ENCODE assay signal across 9 mouse cellular contexts in genomic region chr7:65955304-65956220, GRCm38 (mm10).
DNase-seq lines count a peak whose midpoint lies in the region; ATAC-seq and TF ChIP-seq lines count a peak whose summit lies in the region.
"Had no signal": no experiment of that assay in that cellular context is flagged by ENCODE, and none has a peak within 500 bp of the region (broad histone marks: within the 10 kb centered on the region; RNA-seq: fewer than 3 reads in every experiment).

No protein-coding gene starts in this region.

- no peaks in the 10 kb centered on the region for H3K36me3 ChIP-seq in embryonic facial prominence, embryonic 13.5 days
- H3K36me3 ChIP-seq in neural tube, embryonic 12.5 days: no peaks in the 10 kb centered on the region
- no peaks in the 10 kb centered on the region for H3K36me3 ChIP-seq in intestine, embryonic 15.5 days
- H3K36me3 ChIP-seq: liver, embryonic 15.5 days had no signal

- peak; percentile 9 to 25 for DNase-seq in adrenal gland, postnatal 36 days
- no peak for DNase-seq in adrenal gland, adult 8-10 months
- DNase-seq in hindlimb bud, embryonic 11.5 days (ENCODE audit: extremely low spot score, low read depth, low spot score): peak; percentile 42
- no peak for DNase-seq in cerebellum, adult 2 months
- no peak for DNase-seq in thymus, postnatal 36 days

- no peak for TF ChIP-seq POLR2A in cerebellum, adult 2 months (IDR thresholded peaks at IDR 0.05; ENCODE audit: borderline replicate concordance, insufficient read depth, low read length)

- H3K9ac ChIP-seq in embryonic facial prominence, embryonic 13.5 days: no peak overlapping the region
- H3K9ac ChIP-seq in neural tube, embryonic 12.5 days: no peak overlapping the region
- no peak overlapping the region for H3K9ac ChIP-seq in intestine, embryonic 15.5 days
- H3K9ac ChIP-seq: liver, embryonic 15.5 days had no signal

- no peak overlapping the region for H3K4me3 ChIP-seq in embryonic facial prominence, embryonic 13.5 days
- H3K4me3 ChIP-seq in neural tube, embryonic 12.5 days: no peak overlapping the region
- no peak overlapping the region for H3K4me3 ChIP-seq in cerebellum, adult 2 months (replicated peaks; ENCODE audit: insufficient read depth, low read depth, low read length)
- no peak overlapping the region for H3K4me3 ChIP-seq in intestine, embryonic 15.5 days (replicated peaks)
- H3K4me3 ChIP-seq: liver, embryonic 15.5 days had no signal

- H3K4me1 ChIP-seq in embryonic facial prominence, embryonic 13.5 days: peaks cover 13% of the 10 kb centered on the region
- peaks cover 12% of the 10 kb centered on the region for H3K4me1 ChIP-seq in neural tube, embryonic 12.5 days
- H3K4me1 ChIP-seq in cerebellum, adult 2 months (ENCODE audit: control insufficient read depth, insufficient read depth, low read length): no peaks in the 10 kb centered on the region
- H3K4me1 ChIP-seq in intestine, embryonic 15.5 days (replicated peaks): no peaks in the 10 kb centered on the region
- H3K4me1 ChIP-seq: liver, embryonic 15.5 days had no signal

- no peaks in the 10 kb centered on the region for H3K9me3 ChIP-seq in embryonic facial prominence, embryonic 13.5 days
- no peaks in the 10 kb centered on the region for H3K9me3 ChIP-seq in neural tube, embryonic 12.5 days
- no peaks in the 10 kb centered on the region for H3K9me3 ChIP-seq in intestine, embryonic 15.5 days
- H3K9me3 ChIP-seq: liver, embryonic 15.5 days had no signal

- WGBS in embryonic facial prominence, embryonic 13.5 days: 44% methylated on average over 24 of the region's 24 CpGs
- 9% methylated on average over 24 of the region's 24 CpGs for WGBS in neural tube, embryonic 12.5 days
- 56% methylated on average over 24 of the region's 24 CpGs for WGBS in cerebellum, adult 2 months
- 65% methylated on average over 24 of the region's 24 CpGs for WGBS in intestine, embryonic 15.5 days

- no peaks in the 10 kb centered on the region for H3K27me3 ChIP-seq in embryonic facial prominence, embryonic 13.5 days
- H3K27me3 ChIP-seq in neural tube, embryonic 12.5 days (replicated peaks): no peaks in the 10 kb centered on the region
- no peaks in the 10 kb centered on the region for H3K27me3 ChIP-seq in cerebellum, adult 2 months (ENCODE audit: control insufficient read depth, insufficient read depth, low read length)
- H3K27me3 ChIP-seq in intestine, embryonic 15.5 days (replicated peaks): no peaks in the 10 kb centered on the region
- H3K27me3 ChIP-seq: liver, embryonic 15.5 days had no signal

- H3K27ac ChIP-seq in embryonic facial prominence, embryonic 13.5 days: no peak overlapping the region
- H3K27ac ChIP-seq in neural tube, embryonic 12.5 days: no peak overlapping the region
- H3K27ac ChIP-seq in cerebellum, adult 2 months (ENCODE audit: insufficient read depth, low read length): no peak overlapping the region
- H3K27ac ChIP-seq in intestine, embryonic 15.5 days: no peak overlapping the region
- H3K27ac ChIP-seq: liver, embryonic 15.5 days had no signal

- no peak for TF ChIP-seq CTCF in cerebellum, adult 2 months (IDR thresholded peaks at IDR 0.05; ENCODE audit: borderline replicate concordance, insufficient read depth, low read depth, low read length)

- no peak overlapping the region for H3K4me2 ChIP-seq in embryonic facial prominence, embryonic 13.5 days
- H3K4me2 ChIP-seq in neural tube, embryonic 12.5 days (replicated peaks): peak overlapping the region; percentile 34
- H3K4me2 ChIP-seq in intestine, embryonic 15.5 days (replicated peaks): no peak overlapping the region
- H3K4me2 ChIP-seq: liver, embryonic 15.5 days had no signal

- ATAC-seq in embryonic facial prominence, embryonic 13.5 days (ENCODE audit: insufficient number of reproducible peaks, insufficient read depth, low FRiP score, low TSS enrichment, low read depth): 0 out of 2 replicates have a peak, but pooled peaks have one; percentile 15
- ATAC-seq in neural tube, embryonic 12.5 days (ENCODE audit: low FRiP score, low read depth): peak; percentile 96
- ATAC-seq in intestine, embryonic 15.5 days: no peak

Comparison
In these comparisons a context has a peak if more than half of its experiments do, and no peak if none do; other contexts are left out.
1. DNase-seq: peak in adrenal gland, postnatal 36 days (2 of 2) and hindlimb bud, embryonic 11.5 days (single experiment); none in adrenal gland, adult 8-10 months (single experiment), cerebellum, adult 2 months (0 of 2) and thymus, postnatal 36 days (0 of 2).